In genomic region chr12:24651063-24651557, GRCm38 (mm10) we compare ENCODE assay signal across 8 mouse cellular contexts. TPM values are rescaled to one million over a fixed set of nuclear protein-coding genes. Genes with fewer than 3 reads are reported as not detected.
DNase-seq lines count a peak whose midpoint lies in the region; ATAC-seq and TF ChIP-seq lines count a peak whose summit lies in the region.

Gene Klf11 (plus strand): TSS chr12:24651274.

- no peak for TF ChIP-seq CTCF in E14TG2a.4 (conservative IDR thresholded peaks at IDR 0.05; ENCODE audit: low read length)
- TF ChIP-seq CTCF in liver, postnatal 0 days (IDR thresholded peaks at IDR 0.05; ENCODE audit: low read depth): no peak; the same call in 1 of the 2 replicates

- TF ChIP-seq EP300 in liver, postnatal 0 days (IDR thresholded peaks at IDR 0.05; ENCODE audit: low read depth): peak; percentile 62; the same call in 1 of the 2 replicates

- WGBS in forebrain, embryonic 13.5 days: 0% methylated on average over 56 of the region's 68 CpGs
- under 1% methylated on average over 68 of the region's 68 CpGs for WGBS in large intestine, adult 2 months
- WGBS in liver, postnatal 0 days (ENCODE audit: insufficient replicate concordance): under 1% methylated on average over 42 of the region's 68 CpGs
- under 1% methylated on average over 60 of the region's 68 CpGs for WGBS in neural tube, embryonic 14.5 days

- H3K36me3 ChIP-seq in E14TG2a.4 (ENCODE audit: insufficient read depth, low read length): peaks cover 30% of the 10 kb centered on the region
- H3K36me3 ChIP-seq in forebrain, embryonic 13.5 days (ENCODE audit: poor library complexity, severe bottlenecking): peaks cover 28% of the 10 kb centered on the region
- peaks cover 30% of the 10 kb centered on the region for H3K36me3 ChIP-seq in liver, postnatal 0 days (replicated peaks; ENCODE audit: insufficient read depth, low read length)
- peaks cover 19% of the 10 kb centered on the region for H3K36me3 ChIP-seq in neural tube, embryonic 14.5 days (ENCODE audit: control insufficient read depth, insufficient read depth, low read length)

- H3K4me2 ChIP-seq in forebrain, embryonic 13.5 days: peak within 1 kb of the TSS; percentile 75
- H3K4me2 ChIP-seq in liver, postnatal 0 days (ENCODE audit: low read depth, low read length): peak within 1 kb of the TSS; percentile 84
- H3K4me2 ChIP-seq in neural tube, embryonic 14.5 days (ENCODE audit: low read depth, low read length): peak within 1 kb of the TSS; percentile 60

- H3K9me3 ChIP-seq in E14TG2a.4 (ENCODE audit: low read length): no peaks in the 10 kb centered on the region
- H3K9me3 ChIP-seq in forebrain, embryonic 13.5 days (replicated peaks): no peaks in the 10 kb centered on the region
- H3K9me3 ChIP-seq in liver, postnatal 0 days (ENCODE audit: low read length): no peaks in the 10 kb centered on the region
- H3K9me3 ChIP-seq in neural tube, embryonic 14.5 days (ENCODE audit: control insufficient read depth, low read length): no peaks in the 10 kb centered on the region

- peak; percentile 92 for ATAC-seq in forebrain, embryonic 13.5 days
- ATAC-seq in liver, postnatal 0 days: peak; percentile 86
- ATAC-seq in neural tube, embryonic 14.5 days (ENCODE audit: low read depth): peak; percentile 90

- H3K27ac ChIP-seq in forebrain, embryonic 13.5 days: peak within 1 kb of the TSS; percentile 91
- peak within 1 kb of the TSS; percentile 100 for H3K27ac ChIP-seq in liver, postnatal 0 days (ENCODE audit: low read depth)
- H3K27ac ChIP-seq in neural tube, embryonic 14.5 days (ENCODE audit: low read depth, low read length): peak within 1 kb of the TSS; percentile 97

- H3K4me3 ChIP-seq in E14TG2a.4 (replicated peaks; ENCODE audit: low read length): peak within 1 kb of the TSS; percentile 98
- H3K4me3 ChIP-seq in forebrain, embryonic 13.5 days: peak within 1 kb of the TSS; percentile 88
- peak within 1 kb of the TSS; percentile 97 for H3K4me3 ChIP-seq in liver, postnatal 0 days (ENCODE audit: low read depth, low read length)
- H3K4me3 ChIP-seq in neural tube, embryonic 14.5 days (ENCODE audit: low read depth, low read length): peak within 1 kb of the TSS; percentile 85

- H3K4me1 ChIP-seq in E14TG2a.4 (replicated peaks; ENCODE audit: low read depth, low read length): peaks cover 37% of the 10 kb centered on the region
- peaks cover 25% of the 10 kb centered on the region for H3K4me1 ChIP-seq in forebrain, embryonic 13.5 days
- peaks cover 45% of the 10 kb centered on the region for H3K4me1 ChIP-seq in liver, postnatal 0 days (ENCODE audit: insufficient read depth)
- H3K4me1 ChIP-seq in neural tube, embryonic 14.5 days (ENCODE audit: control insufficient read depth, insufficient read depth, low read length): peaks cover 15% of the 10 kb centered on the region

- intact Hi-C loops in heart, postnatal 10 days (cut with DNase I): no loop called here

- DNase-seq in c-Kit-positive CD71-positive TER-119-positive erythroid progenitor cells, embryonic 14.5 days (ENCODE audit: low spot score): peak; percentile 90
- peak; percentile 98 to 99 for DNase-seq in heart, postnatal 10 days
- DNase-seq in large intestine, adult 2 months (ENCODE audit: low read depth, low spot score): peak; percentile 75
- DNase-seq in liver, postnatal 0 days: peak; percentile 99
- peak; percentile 99 for DNase-seq in testis, postnatal 10 days (ENCODE audit: low spot score)

- H3K27me3 ChIP-seq in E14TG2a.4 (ENCODE audit: insufficient read depth, low read length): peaks cover 23% of the 10 kb centered on the region
- no peaks in the 10 kb centered on the region for H3K27me3 ChIP-seq in forebrain, embryonic 13.5 days
- no peaks in the 10 kb centered on the region for H3K27me3 ChIP-seq in liver, postnatal 0 days (ENCODE audit: insufficient read depth, low read length)
- H3K27me3 ChIP-seq in neural tube, embryonic 14.5 days (ENCODE audit: control insufficient read depth, insufficient read depth, low read length): no peaks in the 10 kb centered on the region

- peak within 1 kb of the TSS; percentile 88 for H3K9ac ChIP-seq in forebrain, embryonic 13.5 days
- peak within 1 kb of the TSS; percentile 94 for H3K9ac ChIP-seq in liver, postnatal 0 days (replicated peaks)
- peak within 1 kb of the TSS; percentile 95 for H3K9ac ChIP-seq in neural tube, embryonic 14.5 days (replicated peaks; ENCODE audit: low read depth, low read length)

RNA-seq across cellular contexts. Expression of gene Klf11, which starts in this region (rescaled TPM):
- 11.2 and 13.1 TPM in 2 replicates for polyA plus RNA-seq in forebrain, embryonic 13.5 days (2015; fragmentation: Nextera tagmentation; extraction: Ambion mirVana)
- 10 to 100 TPM; 25.5 to 37.3 TPM for total RNA-seq in heart, postnatal 10 days (2021)
- polyA plus RNA-seq in large intestine, adult 2 months (2012; rRNA removed): 2.4 and 3.6 TPM in 2 replicates
- polyA plus RNA-seq in liver, postnatal 0 days (2015; fragmentation: Nextera tagmentation; extraction: Ambion mirVana): 4.0 and 5.3 TPM in 2 replicates
- polyA plus RNA-seq in neural tube, embryonic 14.5 days (2014; fragmentation: Nextera tagmentation; extraction: Ambion mirVana): 13.3 and 18.8 TPM in 2 replicates

Comparison
In these comparisons a context has a peak if more than half of its experiments do, and no peak if none do; other contexts are left out.
1. Peak in every context shown above with its lines: DNase-seq, ATAC-seq, H3K4me3 ChIP-seq and H3K27ac ChIP-seq.